In the genomic region with DNA sequence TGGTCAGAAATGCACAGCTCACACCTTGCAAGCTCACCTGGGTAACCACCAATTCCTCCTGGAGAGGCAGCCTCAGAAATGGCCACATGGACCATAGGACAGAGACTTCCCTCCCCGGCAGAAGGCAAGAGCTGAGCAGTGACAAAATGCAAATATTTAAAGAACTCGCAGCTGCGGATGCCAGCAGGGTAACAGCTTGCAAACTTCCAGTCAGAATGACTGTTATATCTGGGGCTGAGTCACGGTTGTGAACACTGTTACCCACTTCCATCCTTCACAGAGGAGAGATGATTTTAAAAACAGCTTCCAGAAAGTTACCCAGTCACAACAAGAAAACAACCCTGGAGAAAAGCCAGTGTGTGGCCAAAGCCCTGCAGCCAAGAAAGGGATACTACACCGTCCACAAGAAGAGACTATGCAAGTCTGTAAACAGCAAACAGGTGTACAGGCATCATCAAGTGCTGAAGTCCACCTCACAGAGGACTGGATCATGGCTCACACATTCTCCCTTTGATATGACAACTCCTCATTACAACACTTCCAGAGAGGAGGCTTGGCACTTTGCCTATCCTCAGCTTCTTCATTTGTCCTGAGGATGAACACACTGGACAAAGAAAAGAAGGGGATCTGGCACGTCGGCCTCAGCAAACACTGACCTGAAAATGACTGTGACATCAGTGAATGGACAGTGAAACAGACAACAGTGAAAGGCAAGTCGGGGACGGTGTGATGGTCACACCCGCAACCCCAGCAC, we compare ENCODE assay signal across 11 mouse cellular contexts. TPM values are rescaled to one million over a fixed set of nuclear protein-coding genes. Genes with fewer than 3 reads are reported as not detected.
DNase-seq lines count a peak whose midpoint lies in the region; ATAC-seq and TF ChIP-seq lines count a peak whose summit lies in the region.
"Had no signal": no experiment of that assay in that cellular context is flagged by ENCODE, and none has a peak within 500 bp of the region (broad histone marks: within the 10 kb centered on the region; RNA-seq: fewer than 3 reads in every experiment).

No protein-coding gene starts in this region.

- no peak for ATAC-seq in heart, embryonic 12.5 days (ENCODE audit: insufficient number of reproducible peaks, low FRiP score)

- no peak for DNase-seq in heart, postnatal 36 days
- peak; percentile 40 to 48 for DNase-seq in layer of hippocampus, postnatal 10 days (ENCODE audit: low spot score in 2 of 2)
- DNase-seq in ovary, postnatal 36 days (ENCODE audit: low spot score): no peak
- DNase-seq in thymus, adult 2 months: no peak
- DNase-seq in urinary bladder, postnatal 25 days (ENCODE audit: low spot score): no peak

- no peak for TF ChIP-seq POLR2A in bone marrow, adult 2 months (IDR thresholded peaks at IDR 0.05; ENCODE audit: borderline replicate concordance, control insufficient read depth, low read depth, low read length)
- TF ChIP-seq POLR2A in olfactory bulb, adult 2 months (IDR thresholded peaks at IDR 0.05; ENCODE audit: insufficient read depth, low read depth, low read length): no peak
- no peak for TF ChIP-seq POLR2A in thymus, adult 2 months (IDR thresholded peaks at IDR 0.05; ENCODE audit: control insufficient read depth, extremely low read depth, insufficient read depth, low read length, poor library complexity)

- intact Hi-C loops in heart, postnatal 36 days (cut with DNase I): no loop called here

- no peaks in the 10 kb centered on the region for H3K36me3 ChIP-seq in heart, embryonic 12.5 days
- H3K36me3 ChIP-seq in thymus, adult 2 months (ENCODE audit: control insufficient read depth, insufficient read depth, low read length): no peaks in the 10 kb centered on the region
- H3K36me3 ChIP-seq: embryonic facial prominence, embryonic 13.5 days; limb, embryonic 15.5 days had no signal

- H3K4me3 ChIP-seq in heart, embryonic 12.5 days: no peak overlapping the region
- no peak overlapping the region for H3K4me3 ChIP-seq in bone marrow, adult 2 months (replicated peaks; ENCODE audit: control insufficient read depth, low read depth, low read length)
- H3K4me3 ChIP-seq in olfactory bulb, adult 2 months (ENCODE audit: insufficient read depth, low read depth, low read length): peak overlapping the region; percentile 39
- no peak overlapping the region for H3K4me3 ChIP-seq in thymus, adult 2 months (ENCODE audit: control insufficient read depth, insufficient read depth, low read length)
- H3K4me3 ChIP-seq: embryonic facial prominence, embryonic 13.5 days; limb, embryonic 15.5 days had no signal

- peaks cover 96% of the 10 kb centered on the region for H3K4me1 ChIP-seq in heart, embryonic 12.5 days (replicated peaks)
- peaks cover 20% of the 10 kb centered on the region for H3K4me1 ChIP-seq in bone marrow, adult 2 months (ENCODE audit: control insufficient read depth, insufficient read depth, low read length)
- peaks cover 41% of the 10 kb centered on the region for H3K4me1 ChIP-seq in olfactory bulb, adult 2 months (ENCODE audit: control insufficient read depth, insufficient read depth, low read length)
- H3K4me1 ChIP-seq in thymus, adult 2 months (replicated peaks; ENCODE audit: control insufficient read depth, insufficient read depth, low read length): 0 out of 2 replicates have a peak, but pooled peaks cover 3% of the 10 kb centered on the region

- no peaks in the 10 kb centered on the region for H3K9me3 ChIP-seq in heart, embryonic 12.5 days (replicated peaks)
- H3K9me3 ChIP-seq: embryonic facial prominence, embryonic 13.5 days; G1E; limb, embryonic 15.5 days had no signal

- no peak for TF ChIP-seq CTCF in bone marrow, adult 2 months (IDR thresholded peaks at IDR 0.05; ENCODE audit: control insufficient read depth, insufficient read depth, low read length)
- TF ChIP-seq CTCF in olfactory bulb, adult 2 months (IDR thresholded peaks at IDR 0.05; ENCODE audit: insufficient read depth, low read depth, low read length): no peak
- no peak for TF ChIP-seq CTCF in thymus, adult 2 months (IDR thresholded peaks at IDR 0.05; ENCODE audit: borderline replicate concordance, control insufficient read depth, extremely low read depth, insufficient read depth, low read length, poor library complexity)

- H3K9ac ChIP-seq in heart, embryonic 12.5 days: no peak overlapping the region
- H3K9ac ChIP-seq: embryonic facial prominence, embryonic 13.5 days; limb, embryonic 15.5 days had no signal

- H3K27ac ChIP-seq in heart, embryonic 12.5 days (ENCODE audit: poor library complexity, severe bottlenecking): peak overlapping the region; percentile 93
- H3K27ac ChIP-seq in bone marrow, adult 2 months (ENCODE audit: control insufficient read depth, insufficient read depth, low read depth, low read length, poor library complexity): peak overlapping the region; percentile 45; the same call in 1 of the 2 replicates
- H3K27ac ChIP-seq in olfactory bulb, adult 2 months (ENCODE audit: insufficient read depth, low read depth, low read length): peak overlapping the region; percentile 80
- H3K27ac ChIP-seq in thymus, adult 2 months (ENCODE audit: control insufficient read depth, insufficient read depth, low read length): no peak overlapping the region
- H3K27ac ChIP-seq: limb, embryonic 15.5 days had no signal

- 41% methylated on average over 10 of the region's 10 CpGs for WGBS in heart, embryonic 12.5 days
- 45% methylated on average over 10 of the region's 10 CpGs for WGBS in bone marrow, adult 2 months
- 43% methylated on average over 10 of the region's 10 CpGs for WGBS in olfactory bulb, adult 2 months
- whole genome bisulfite sequencing in thymus, adult 2 months: 68% methylated on average over 10 of the region's 10 CpGs

- H3K4me2 ChIP-seq in heart, embryonic 12.5 days: peak overlapping the region; percentile 12; the same call in 1 of the 2 replicates
- H3K4me2 ChIP-seq: embryonic facial prominence, embryonic 13.5 days; limb, embryonic 15.5 days had no signal

- no peaks in the 10 kb centered on the region for H3K27me3 ChIP-seq in heart, embryonic 12.5 days (replicated peaks)
- no peaks in the 10 kb centered on the region for H3K27me3 ChIP-seq in thymus, adult 2 months (ENCODE audit: control insufficient read depth, insufficient read depth, low read length)
- H3K27me3 ChIP-seq: embryonic facial prominence, embryonic 13.5 days; limb, embryonic 15.5 days had no signal

RNA-seq across cellular contexts. Expression of a gene that starts 16.4 kb away (rescaled TPM):
- 70.8 and 72.0 TPM in 2 replicates for polyA plus RNA-seq in heart, embryonic 12.5 days (2016; fragmentation: Nextera tagmentation; extraction: Ambion mirVana)
- total RNA-seq in heart, postnatal 36 days (2021): 100 to 1,000 TPM; 174 to 191 TPM
- 47.6 and 48.2 TPM in 2 replicates for polyA plus RNA-seq in bone marrow, adult 2 months (2011; ENCODE audit: insufficient read depth, insufficient read length, low replicate concordance, missing spikeins)
- total RNA-seq in layer of hippocampus, postnatal 10 days (2021): 10 to 100 TPM; 38.3 to 49.7 TPM
- polyA plus RNA-seq in olfactory bulb, adult 2 months (2012; ENCODE audit: insufficient read depth, insufficient read length, low replicate concordance, missing spikeins): 149 TPM in 1 of 2 replicates, not detected in the other
- 25.7 and 30.5 TPM in 2 replicates for polyA plus RNA-seq in thymus, adult 2 months (2012; rRNA removed)

Comparison
In these comparisons a context has a peak if more than half of its experiments do, and no peak if none do; other contexts are left out.
1. DNase-seq: peak in layer of hippocampus, postnatal 10 days (2 of 2); none in heart, postnatal 36 days (0 of 2), ovary, postnatal 36 days (single experiment), thymus, adult 2 months (single experiment) and urinary bladder, postnatal 25 days (single experiment).